Mouse (Mus musculus): Measurements from ENCODE around the gene Fut2. TPM values are rescaled to one million over a fixed set of nuclear protein-coding genes. Genes with fewer than 3 reads are reported as not detected.

The Fut2 gene
- polyA plus RNA-seq, 1 experiment from 2014 or later = 0.21 TPM

DNA sequence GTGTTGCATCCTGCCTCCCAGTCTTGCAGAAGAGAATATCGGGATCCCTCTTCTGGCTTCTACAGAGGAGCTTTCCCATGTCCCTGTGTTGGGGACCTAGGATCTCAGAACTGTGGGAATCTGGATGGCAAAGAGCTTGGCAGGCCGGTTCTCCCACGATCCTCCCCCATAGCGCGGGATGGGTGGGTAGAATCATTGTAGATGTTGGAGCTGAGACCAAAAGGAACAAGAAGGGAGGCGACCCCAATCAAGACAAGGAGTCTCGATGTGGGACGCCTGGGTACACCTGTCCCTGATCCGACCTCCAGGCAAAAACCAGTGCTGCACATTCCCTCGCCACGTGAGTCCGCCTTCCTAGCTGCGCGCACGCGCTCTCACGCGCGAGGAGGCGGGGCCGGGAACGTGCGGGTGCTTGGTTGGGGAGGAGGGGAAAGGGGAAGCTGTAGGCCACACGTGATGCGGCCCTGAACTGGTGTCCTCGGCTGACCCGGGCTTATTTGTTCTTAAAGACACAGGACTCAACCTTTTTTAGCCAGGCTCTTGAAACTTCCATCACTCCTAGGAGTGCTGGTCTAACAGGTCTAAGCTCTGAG is 41.3 kb upstream of the Fut2 start:
- peaks cover 65% of the 10 kb centered on the region for H3K4me1 ChIP-seq
- no peaks in the 10 kb centered on the region for H3K9me3 ChIP-seq (replicated peaks)
- peak overlapping the region; percentile 81 for H3K4me3 ChIP-seq
- peak; percentile 92 for DNase-seq (ENCODE audit: low spot score)
- no peaks in the 10 kb centered on the region for H3K27me3 ChIP-seq (ENCODE audit: low read depth, poor library complexity, severe bottlenecking)
- under 1% methylated on average over 27 of the region's 27 CpGs for WGBS
- peak overlapping the region; percentile 90 for H3K27ac ChIP-seq
- peaks cover 31% of the 10 kb centered on the region for H3K36me3 ChIP-seq

DNA sequence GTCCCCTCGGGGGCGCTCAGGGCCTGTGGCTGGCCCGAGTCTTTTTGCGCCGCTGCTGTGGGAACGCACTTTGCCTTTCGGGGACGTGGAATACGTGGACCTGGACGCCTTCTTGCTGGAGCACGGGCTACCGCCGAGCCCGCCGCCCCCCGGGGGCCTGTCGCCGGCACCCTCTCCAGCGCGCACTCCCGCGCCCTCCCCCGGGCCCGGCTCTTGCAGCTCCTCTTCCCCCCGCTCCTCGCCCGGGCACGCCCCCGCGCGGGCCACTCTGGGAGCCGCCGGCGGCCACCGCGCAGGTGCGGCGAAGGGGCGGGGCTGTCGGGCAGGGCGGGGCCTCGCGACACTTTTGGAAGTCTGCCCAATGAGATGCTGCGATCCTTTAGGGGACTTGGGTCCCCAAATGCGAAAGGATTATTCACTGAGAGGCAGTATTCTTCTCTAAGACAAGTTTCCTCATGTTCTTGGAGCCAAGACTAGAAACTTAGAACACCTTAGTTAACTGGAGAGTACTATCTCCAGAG is 40.6 kb upstream of the Fut2 start:
- Histone ChIP-seq H3K4me3 (peak overlapping the region; percentile 81), H3K27me3 (ENCODE audit: low read depth, poor library complexity, severe bottlenecking) (0 out of 2 replicates have a peak, but pooled peaks cover under 1% of the 10 kb centered on the region), H3K27ac (peak overlapping the region; percentile 90), H3K4me1 (peaks cover 65% of the 10 kb centered on the region), H3K9me3 (replicated peaks) (no peaks in the 10 kb centered on the region), H3K36me3 (peaks cover 24% of the 10 kb centered on the region)
- WGBS = 2% methylated on average over 45 of the region's 45 CpGs
- peak; percentile 93 for DNase-seq (ENCODE audit: low spot score)

DNA sequence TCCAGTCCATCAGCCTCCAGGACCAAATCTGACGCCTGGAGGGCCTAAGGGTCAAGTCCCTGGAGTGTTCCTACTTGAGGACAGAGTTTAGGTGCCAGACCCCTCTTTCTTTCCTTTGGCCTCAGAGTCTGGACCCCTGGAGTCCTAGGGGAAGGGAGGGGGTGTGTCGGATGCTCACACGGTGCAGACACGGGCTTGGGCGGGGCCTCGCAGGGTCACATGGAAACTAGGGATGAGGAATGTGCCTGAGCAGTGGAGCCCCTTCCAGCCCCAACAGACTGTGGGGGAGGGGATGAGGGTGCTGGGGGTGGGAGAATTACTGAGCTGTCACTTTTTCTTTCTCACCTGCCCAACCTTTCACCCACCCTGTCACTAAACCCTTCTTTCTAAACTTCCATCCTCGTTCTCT is 39.7 kb upstream of the Fut2 start:
- 0% methylated on average over 7 of the region's 7 CpGs for whole genome bisulfite sequencing
- peaks cover 69% of the 10 kb centered on the region for H3K4me1 ChIP-seq
- DNase-seq (ENCODE audit: low spot score) = peak; percentile 77
- H3K36me3 ChIP-seq = peaks cover 15% of the 10 kb centered on the region
- no peaks in the 10 kb centered on the region for H3K9me3 ChIP-seq (replicated peaks)
- peak overlapping the region; percentile 90 for H3K27ac ChIP-seq
- peaks cover 7% of the 10 kb centered on the region; the same call in 1 of the 2 replicates for H3K27me3 ChIP-seq (ENCODE audit: low read depth, poor library complexity, severe bottlenecking)
- peak overlapping the region; percentile 81 for H3K4me3 ChIP-seq

DNA sequence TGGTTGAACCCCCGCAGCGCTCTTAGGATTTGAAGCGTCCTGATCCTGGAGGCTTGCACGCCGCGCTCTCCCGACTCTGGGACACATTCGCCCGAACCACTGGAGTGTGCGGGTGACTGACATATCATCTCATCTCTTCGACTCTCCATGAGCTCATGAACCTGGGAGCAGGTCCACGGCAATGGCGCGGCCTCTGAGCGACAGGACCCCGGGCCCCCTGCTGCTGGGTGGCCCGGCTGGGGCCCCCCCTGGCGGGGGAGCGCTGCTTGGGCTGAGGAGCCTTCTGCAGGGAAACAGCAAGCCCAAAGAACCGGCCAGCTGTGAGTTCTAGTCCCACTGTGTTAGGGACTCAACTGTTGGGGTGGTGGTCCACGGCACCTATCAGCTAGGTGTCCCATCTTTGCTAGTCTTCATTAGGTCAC is 39.3 kb upstream of the Fut2 start:
- H3K9me3 ChIP-seq (replicated peaks) = no peaks in the 10 kb centered on the region
- peaks cover 72% of the 10 kb centered on the region for H3K4me1 ChIP-seq
- H3K4me3 ChIP-seq = peak overlapping the region; percentile 81
- H3K27ac ChIP-seq = peak overlapping the region; percentile 90
- H3K36me3 ChIP-seq = peaks cover 10% of the 10 kb centered on the region
- DNase-seq (ENCODE audit: low spot score) = peak; percentile 68
- H3K27me3 ChIP-seq (ENCODE audit: low read depth, poor library complexity, severe bottlenecking) = peaks cover 12% of the 10 kb centered on the region
- WGBS = 1% methylated on average over 21 of the region's 21 CpGs

DNA sequence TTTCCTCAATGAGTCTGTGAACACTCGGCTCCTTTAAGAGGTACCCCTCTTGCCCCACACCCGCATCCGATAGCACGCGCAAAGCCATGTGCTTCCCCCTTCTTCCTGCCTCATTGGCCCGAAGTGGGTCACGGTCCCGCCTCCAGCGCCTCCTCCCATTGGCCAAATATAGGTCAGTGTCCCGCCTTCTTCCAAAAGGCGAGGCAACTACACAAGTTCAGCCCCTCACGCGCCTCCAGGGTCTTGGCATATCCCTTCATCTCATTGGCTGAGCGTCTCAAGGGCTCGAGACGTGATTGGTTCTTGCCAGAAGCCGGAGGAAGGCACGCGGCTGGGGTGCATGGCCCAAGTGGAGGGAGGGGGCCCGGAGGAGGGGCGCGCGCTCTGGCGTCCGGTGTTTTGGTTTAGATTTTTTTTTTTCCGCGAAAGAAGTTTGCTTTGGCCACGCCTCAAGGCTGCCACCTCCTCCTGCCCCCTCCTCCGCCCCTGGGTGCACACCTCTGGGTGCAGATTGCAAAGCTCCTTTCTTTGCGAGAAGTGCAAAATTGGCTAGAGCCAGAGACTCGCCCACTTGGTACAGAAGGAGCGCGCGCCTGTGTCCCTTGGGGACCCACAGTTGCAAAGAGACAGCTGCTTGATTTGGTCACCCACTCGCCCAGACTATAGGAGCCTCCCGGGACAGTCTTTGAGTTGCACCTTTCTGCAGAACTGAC is 38.7 kb upstream of the Fut2 start, which contains the start of gene Dbp:
Gene Dbp, plus strand, starts transcription at position 359 of the 713 bp plus-strand sequence.
- DNase-seq (ENCODE audit: low spot score) = peak; percentile 94
- peaks cover 78% of the 10 kb centered on the region for H3K4me1 ChIP-seq
- WGBS = under 1% methylated on average over 36 of the region's 36 CpGs

DNA sequence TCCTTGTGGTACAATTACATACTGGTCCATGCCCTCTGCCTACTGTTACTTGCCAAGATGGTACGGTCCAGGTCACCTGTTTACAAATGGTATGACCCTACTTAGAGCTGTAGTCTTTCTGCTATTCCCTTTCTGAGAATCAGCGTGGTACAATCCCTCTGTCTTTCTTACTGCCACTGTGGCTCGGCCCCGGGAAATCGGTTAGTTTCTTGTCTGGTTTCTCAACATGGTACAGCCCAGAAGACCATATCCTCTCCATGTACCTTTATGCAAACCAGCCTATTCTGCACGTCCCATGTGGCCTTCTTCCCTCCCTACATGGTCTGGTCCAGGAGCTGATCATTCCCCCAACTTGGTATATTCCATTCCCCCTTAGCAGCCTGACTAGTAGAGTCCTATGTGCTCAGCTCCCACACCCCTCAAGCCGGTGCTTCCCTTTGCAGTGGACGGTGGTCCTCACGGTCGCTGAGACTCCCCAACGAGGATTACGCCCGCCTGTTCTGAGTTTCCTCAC is 37.9 kb upstream of the Fut2 start:
- peak overlapping the region; percentile 88 for H3K27ac ChIP-seq
- H3K27me3 ChIP-seq (ENCODE audit: low read depth, poor library complexity, severe bottlenecking) = peaks cover 25% of the 10 kb centered on the region
- H3K9me3 ChIP-seq (replicated peaks) = no peaks in the 10 kb centered on the region
- peak; percentile 76 for DNase-seq (ENCODE audit: low spot score)
- peaks cover 79% of the 10 kb centered on the region for H3K4me1 ChIP-seq
- no peaks in the 10 kb centered on the region for H3K36me3 ChIP-seq
- under 1% methylated on average over 13 of the region's 13 CpGs for WGBS
- peak overlapping the region; percentile 81 for H3K4me3 ChIP-seq

More for the DNA sequence above, 38.7 kb upstream of the Fut2 start, which contains the start of gene Dbp:
- H3K9me3 ChIP-seq (replicated peaks) = no peaks in the 10 kb centered on the region
- H3K27ac ChIP-seq = peak within 1 kb of the TSS; percentile 90
- peaks cover 5% of the 10 kb centered on the region for H3K36me3 ChIP-seq
- H3K4me3 ChIP-seq = peak within 1 kb of the TSS; percentile 81
- H3K27me3 ChIP-seq (ENCODE audit: low read depth, poor library complexity, severe bottlenecking) = peaks cover 17% of the 10 kb centered on the region

DNA sequence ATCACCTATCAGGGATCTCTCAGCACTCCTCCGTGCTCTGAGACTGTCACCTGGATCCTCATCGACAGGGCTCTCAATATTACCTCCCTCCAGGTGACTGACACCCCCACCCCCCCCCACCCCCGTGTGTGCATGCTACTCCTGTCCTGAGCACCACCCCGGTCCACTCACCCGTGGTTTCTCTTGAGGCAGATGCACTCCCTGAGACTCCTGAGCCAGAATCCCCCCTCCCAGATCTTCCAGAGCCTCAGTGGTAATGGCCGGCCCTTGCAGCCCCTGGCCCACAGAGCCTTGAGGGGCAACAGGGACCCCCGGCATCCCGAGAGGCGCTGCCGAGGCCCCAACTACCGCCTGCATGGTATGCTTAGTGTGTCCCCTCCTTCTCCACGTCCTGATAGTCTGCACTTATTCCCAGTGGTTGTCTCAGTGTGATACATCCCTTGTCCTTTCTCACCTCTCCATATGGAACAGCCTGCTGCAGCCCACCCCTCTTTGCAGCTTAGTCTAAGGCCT is 37.4 kb upstream of the Fut2 start:
- H3K27ac ChIP-seq = peak overlapping the region; percentile 88
- H3K4me3 ChIP-seq = peak overlapping the region; percentile 81
- H3K9me3 ChIP-seq (replicated peaks) = no peaks in the 10 kb centered on the region
- WGBS = 40% methylated on average over 12 of the region's 12 CpGs
- no peak for DNase-seq (ENCODE audit: low spot score)
- H3K4me1 ChIP-seq = peaks cover 74% of the 10 kb centered on the region
- peaks cover 30% of the 10 kb centered on the region for H3K27me3 ChIP-seq (ENCODE audit: low read depth, poor library complexity, severe bottlenecking)
- H3K36me3 ChIP-seq = no peaks in the 10 kb centered on the region

DNA sequence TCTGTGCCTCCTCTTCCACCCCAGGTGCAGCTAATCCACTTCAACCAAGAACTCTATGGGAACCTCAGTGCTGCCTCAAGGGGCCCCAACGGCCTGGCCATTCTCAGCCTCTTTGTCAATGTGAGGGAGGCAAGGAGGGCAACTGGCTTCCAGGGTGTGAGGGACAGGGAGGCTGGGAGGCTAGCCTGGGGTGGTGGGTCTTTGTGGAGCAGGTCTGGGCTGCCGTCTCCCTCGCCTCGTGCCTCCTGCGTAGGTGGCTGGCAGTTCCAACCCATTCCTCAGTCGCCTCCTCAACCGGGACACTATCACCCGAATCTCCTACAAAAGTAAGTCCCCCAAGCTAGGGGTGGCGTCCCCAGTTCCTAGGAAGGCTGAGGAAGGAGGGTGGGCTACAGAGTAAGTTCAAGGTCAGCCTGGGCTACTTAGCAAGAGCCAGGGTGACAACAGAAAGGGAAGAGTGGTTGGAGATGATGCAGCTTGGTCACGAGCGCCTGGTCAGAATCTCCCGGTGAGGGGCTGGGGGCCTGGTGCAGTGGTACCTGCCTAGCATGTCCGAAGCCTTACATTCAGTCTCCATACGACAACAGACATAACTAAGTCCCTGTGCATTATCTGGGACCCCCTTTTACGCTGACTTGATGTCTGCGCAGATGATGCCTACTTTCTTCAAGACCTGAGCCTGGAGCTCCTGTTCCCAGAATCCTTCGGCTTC is 36.8 kb upstream of the Fut2 start:
- Histone ChIP-seq H3K27me3 (ENCODE audit: low read depth, poor library complexity, severe bottlenecking) (peaks cover 37% of the 10 kb centered on the region), H3K36me3 (no peaks in the 10 kb centered on the region), H3K27ac (peak overlapping the region; percentile 88), H3K9me3 (replicated peaks) (no peaks in the 10 kb centered on the region), H3K4me1 (peaks cover 68% of the 10 kb centered on the region), H3K4me3 (peak overlapping the region; percentile 81)
- 89% methylated on average over 17 of the region's 17 CpGs for WGBS
- no peak for DNase-seq (ENCODE audit: low spot score)

DNA sequence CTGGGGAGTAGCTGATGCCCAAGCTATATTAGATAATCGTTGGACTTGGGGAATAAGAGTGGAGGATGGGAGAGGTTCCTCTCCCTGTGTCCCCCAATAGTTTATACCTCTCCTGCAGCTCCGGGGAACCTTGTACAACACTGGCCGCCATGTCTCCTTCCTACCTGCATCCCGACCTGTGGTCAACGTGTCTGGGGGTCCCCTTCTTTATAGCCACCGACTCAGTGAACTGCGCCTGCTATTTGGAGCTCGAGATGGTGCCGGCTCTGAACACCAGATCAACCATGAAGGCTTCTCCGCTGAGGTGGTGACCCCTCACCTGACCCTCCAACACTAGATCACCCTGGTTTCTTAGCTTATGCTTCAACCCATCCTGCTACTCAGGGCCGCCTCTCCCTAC is 36.1 kb upstream of the Fut2 start:
- no peaks in the 10 kb centered on the region for H3K9me3 ChIP-seq (replicated peaks)
- no peaks in the 10 kb centered on the region for H3K36me3 ChIP-seq
- peaks cover 61% of the 10 kb centered on the region for H3K4me1 ChIP-seq
- peaks cover 40% of the 10 kb centered on the region for H3K27me3 ChIP-seq (ENCODE audit: low read depth, poor library complexity, severe bottlenecking)
- no peak overlapping the region for H3K4me3 ChIP-seq
- 94% methylated on average over 11 of the region's 11 CpGs for WGBS
- no peak for DNase-seq (ENCODE audit: low spot score)
- H3K27ac ChIP-seq = no peak overlapping the region

DNA sequence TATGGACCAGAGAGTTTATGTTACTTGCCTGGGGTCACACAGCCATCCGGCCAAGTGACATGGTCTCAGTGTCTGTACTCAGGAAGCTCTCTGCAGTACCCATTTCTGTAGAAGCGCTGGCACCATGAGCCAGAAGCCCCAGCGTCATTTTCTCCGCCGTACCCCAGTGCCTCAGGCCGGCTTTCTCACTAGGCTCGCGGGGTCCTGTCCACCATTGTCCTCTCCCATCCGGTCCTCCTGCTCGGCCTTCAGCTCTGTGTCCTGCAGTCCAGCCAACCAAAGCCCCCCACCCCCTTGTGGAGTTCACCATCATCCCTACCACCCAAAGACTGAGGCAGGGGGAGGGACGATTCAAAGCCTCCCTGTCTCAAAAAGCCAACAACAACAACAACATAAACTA is 35.4 kb upstream of the Fut2 start:
- Histone ChIP-seq H3K4me1 (peaks cover 54% of the 10 kb centered on the region), H3K9me3 (replicated peaks) (no peaks in the 10 kb centered on the region), H3K36me3 (no peaks in the 10 kb centered on the region), H3K4me3 (peak overlapping the region; percentile 51; the same call in 1 of the 2 replicates), H3K27me3 (ENCODE audit: low read depth, poor library complexity, severe bottlenecking) (peaks cover 40% of the 10 kb centered on the region), H3K27ac (no peak overlapping the region)
- 89% methylated on average over 11 of the region's 11 CpGs for WGBS
- no peak for DNase-seq (ENCODE audit: low spot score)

DNA sequence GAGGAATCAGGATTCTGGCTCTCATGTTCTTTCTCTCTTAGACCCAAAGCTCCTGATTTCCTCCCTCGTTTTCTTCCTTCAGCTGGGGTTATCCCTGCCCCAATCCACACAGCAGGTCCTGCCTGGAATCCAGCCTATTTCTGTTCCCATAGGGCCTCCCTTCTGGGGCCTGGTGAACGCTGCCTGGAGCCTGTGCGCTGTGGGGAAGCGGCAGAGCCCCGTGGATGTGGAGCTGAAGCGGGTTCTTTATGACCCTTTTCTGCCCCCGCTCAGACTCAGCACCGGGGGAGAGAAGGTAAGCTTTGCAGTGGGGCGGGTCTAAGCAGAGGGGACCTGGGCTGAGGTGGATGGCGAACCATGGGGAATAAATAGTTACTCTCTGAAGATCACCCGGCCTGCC is 34.9 kb upstream of the Fut2 start:
- peak overlapping the region; percentile 59; the same call in 1 of the 2 replicates for H3K27ac ChIP-seq
- no peaks in the 10 kb centered on the region for H3K9me3 ChIP-seq (replicated peaks)
- H3K4me3 ChIP-seq = peak overlapping the region; percentile 51
- peaks cover 49% of the 10 kb centered on the region for H3K4me1 ChIP-seq
- no peaks in the 10 kb centered on the region for H3K36me3 ChIP-seq
- H3K27me3 ChIP-seq (ENCODE audit: low read depth, poor library complexity, severe bottlenecking) = peaks cover 40% of the 10 kb centered on the region
- 34% methylated on average over 11 of the region's 11 CpGs for WGBS
- no peak for DNase-seq (ENCODE audit: low spot score)

DNA sequence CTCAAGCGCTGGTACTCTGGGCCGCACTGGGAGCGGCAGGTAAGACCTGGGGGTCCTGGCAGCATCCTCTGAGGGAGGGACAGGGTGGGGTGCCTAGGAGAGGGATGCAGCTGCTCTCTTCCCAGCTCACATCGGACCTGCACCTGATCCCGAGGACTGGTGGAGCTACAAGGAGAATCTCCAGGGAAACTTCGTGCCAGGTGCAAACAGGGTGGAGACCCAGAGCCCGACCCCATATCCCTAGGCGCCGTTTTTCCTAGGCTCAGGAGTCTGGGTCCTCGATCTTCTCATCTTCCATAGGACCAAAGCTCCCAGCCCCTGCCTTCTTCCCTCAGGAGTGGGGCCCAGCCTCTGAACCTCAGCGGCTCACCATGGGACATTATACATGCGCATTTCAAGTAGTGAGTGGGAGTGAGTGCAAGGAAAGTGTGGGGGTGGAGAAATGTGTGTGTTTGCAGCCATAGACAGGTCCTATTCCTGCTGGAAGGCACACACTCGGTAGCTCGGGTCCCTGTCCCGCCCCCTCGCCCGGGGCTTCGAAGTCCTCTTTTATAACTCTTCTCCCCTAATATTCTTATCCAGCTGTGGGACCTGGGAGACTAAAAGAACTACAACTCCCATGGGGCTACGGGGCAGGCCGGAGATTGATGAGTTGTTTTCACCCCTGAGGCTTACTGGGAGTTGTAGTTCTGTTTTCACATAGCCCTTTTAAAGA is 34.3 kb upstream of the Fut2 start:
- H3K4me1 ChIP-seq = peaks cover 47% of the 10 kb centered on the region
- no peaks in the 10 kb centered on the region for H3K9me3 ChIP-seq (replicated peaks)
- H3K36me3 ChIP-seq = no peaks in the 10 kb centered on the region
- WGBS = under 1% methylated on average over 20 of the region's 20 CpGs
- peak overlapping the region; percentile 51 for H3K4me3 ChIP-seq
- peaks cover 40% of the 10 kb centered on the region for H3K27me3 ChIP-seq (ENCODE audit: low read depth, poor library complexity, severe bottlenecking)
- H3K27ac ChIP-seq = peak overlapping the region; percentile 72
- peak; percentile 73 for DNase-seq (ENCODE audit: low spot score)
